Mouse (Mus musculus): Measurements from ENCODE around the gene Tmem131l.

DNA sequence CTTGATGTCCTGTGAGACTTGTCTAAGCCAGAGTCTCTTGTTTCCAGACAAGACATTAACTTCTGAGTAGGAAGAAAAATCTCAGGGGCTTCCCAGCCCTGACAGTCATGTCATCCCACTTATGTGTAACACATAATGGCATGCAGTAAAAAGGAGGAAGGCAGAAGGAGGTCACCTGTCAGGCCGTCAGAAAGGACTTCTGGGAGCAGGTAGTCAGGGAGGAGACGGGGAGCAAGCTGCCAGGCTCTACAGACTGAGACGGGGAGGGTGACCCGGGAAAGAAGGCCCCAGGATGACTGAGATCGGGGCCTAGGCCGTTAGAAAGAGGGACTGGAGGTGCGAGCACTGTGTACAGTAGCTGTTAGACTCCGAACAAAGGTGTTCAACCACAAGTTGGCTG lies 137.5 kb downstream of the Tmem131l start:
- no peak for TF ChIP-seq CTCF (IDR thresholded peaks at IDR 0.05; ENCODE audit: extremely low read depth, insufficient read depth, low read length)
- no peak for TF ChIP-seq POLR2A (IDR thresholded peaks at IDR 0.05; ENCODE audit: extremely low read depth, insufficient read depth, low read length)
